Mouse (Mus musculus) heart, postnatal 25 days (tissue): ENCODE results near the gene Jmjd8. TPM values are rescaled to one million over a fixed set of nuclear protein-coding genes. Genes with fewer than 3 reads are reported as not detected.

Source experiments
- DNase-seq: peaks from one replicate; pipeline ENCODE4 v3.0.0; 2022; ENCODE audit warnings: low spot score
- intact Hi-C: fragments of 180-260 bp; cut with DNase I; formaldehyde crosslinking; loops from one replicate; pipeline ENCODE4 v1.15.1; 2025
- total RNA-seq, 2 experiments: library from RNA; stranded (reverse); gene quantifications; 2 replicates each; pipeline ENCODE4 v1.2.3; 2021

The Jmjd8 gene
- total RNA-seq, 2 experiments from 2014 or later = 35.5 to 36.6 TPM

DNA sequence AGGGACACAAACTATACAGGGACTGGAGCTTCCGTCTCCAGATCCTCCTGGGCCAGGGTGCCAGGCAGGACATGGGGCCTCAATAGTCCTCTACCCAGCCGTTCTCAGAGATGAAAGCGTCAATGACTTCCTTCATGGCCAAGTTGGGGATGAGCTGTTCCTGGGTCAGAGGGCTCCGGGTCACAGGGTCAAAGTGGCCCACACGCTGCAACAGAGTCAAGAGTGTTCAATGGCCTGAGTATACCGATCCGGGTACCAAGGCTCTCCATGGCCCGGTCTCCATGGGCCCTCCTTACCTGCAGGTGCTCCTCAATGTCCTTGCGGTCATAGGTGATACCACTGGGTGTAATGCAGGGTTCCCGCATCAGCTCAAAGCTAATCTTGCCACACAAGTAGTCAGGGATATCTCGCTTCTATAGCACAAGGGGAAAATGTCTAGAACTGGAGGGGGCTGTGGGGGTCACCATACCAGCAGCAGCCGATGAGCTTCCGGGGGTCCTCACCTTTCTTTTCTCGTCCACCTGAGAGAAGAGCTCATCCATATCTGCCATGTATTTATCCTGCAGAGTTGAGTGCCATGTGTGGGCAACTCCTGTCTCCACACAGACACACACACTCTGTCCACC is 2.3 kb downstream of the Jmjd8 start:
- intact Hi-C loops = loop anchor here (5.0 kb wide), 1 partner anchor 36 kb away; the partner anchor contains the start of gene Mcrip2
- DNase-seq = no peak

DNA sequence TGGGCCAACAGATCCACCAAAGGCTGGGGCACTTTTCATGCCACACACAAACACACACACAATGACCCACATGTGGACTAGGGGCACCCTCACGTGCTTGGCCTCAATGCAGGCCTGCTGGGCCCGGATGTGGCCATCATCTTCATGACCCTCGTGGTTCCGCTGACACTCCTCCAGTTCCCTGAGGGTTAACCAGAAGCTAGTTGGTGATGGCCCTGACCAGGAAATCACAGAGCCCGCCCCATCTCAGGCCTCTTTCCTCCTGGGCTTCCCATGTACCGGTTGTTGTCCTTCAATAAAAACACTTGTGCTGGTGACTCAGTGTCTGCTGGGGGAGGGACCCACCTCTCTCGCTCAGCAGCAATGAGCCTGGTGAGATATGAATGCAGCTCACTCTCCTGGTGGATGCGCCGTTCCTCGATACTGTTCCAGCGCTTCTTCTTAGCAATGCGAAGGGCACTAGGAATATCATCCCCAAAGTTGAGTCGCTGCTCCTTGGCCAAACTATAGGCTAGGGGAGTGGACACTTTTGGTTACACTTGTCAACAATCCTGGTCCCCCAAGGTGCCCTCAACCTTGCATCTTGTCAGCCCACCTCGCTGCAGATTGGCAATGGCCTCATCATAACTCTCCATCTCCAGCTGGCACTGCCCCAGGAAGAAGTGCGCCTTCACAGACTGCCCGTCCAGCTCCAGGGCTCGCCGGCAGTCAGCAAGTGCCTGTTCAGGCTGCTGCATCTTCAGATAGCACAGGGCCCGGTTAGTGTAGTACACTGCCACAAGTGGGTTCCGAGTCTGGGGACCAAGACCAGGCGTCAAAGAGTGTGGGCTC is 3.0 kb downstream of the Jmjd8 start:
- no peak for DNase-seq
- intact Hi-C loops = loop anchor here (5.0 kb wide), 1 partner anchor 36 kb away; the partner anchor contains the start of gene Mcrip2

DNA sequence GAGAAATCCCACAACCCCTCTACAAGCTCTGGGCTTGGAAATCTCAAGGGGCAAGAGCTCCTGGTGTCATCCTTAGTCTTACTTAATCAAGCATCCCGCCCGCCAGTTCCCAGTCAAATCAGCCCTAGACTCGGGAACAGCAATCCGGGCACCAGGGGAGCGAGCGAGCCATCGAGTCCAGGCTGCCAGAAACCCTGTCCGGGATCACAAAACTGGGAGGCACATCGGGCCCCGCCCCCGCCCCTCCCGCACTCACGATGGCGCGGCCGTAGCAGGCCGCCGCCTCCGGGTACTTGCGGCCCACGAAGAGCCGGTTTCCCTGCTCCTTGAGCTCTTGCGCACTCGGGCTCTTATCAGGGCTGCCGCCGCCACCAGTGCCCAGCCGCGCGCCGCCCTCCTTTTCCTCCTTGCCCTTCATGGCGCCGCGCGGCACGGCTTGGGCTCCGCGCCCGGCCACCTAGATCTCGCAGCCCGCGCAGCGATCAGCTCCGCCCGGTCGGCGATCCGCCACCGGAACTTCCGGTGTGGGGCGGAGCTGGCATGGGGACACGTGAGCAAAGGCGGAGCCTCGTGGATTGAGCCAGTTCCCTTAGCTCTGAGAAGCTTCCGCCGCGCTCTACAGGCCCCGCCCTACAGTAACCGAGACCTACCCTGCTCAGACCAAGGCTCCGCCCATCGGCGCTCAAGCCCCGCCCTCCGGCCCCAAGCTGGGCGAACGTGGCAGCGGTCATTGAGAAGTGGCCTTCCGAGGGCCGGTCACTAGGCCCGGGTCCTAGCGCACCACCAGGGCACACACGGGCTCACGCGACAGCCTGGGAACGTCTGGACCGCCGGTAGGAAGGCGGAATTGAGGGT is 4.0 kb downstream of the Jmjd8 start:
- intact Hi-C loops = loop anchor here (5.0 kb wide), 1 partner anchor 35 kb away; the partner anchor contains the start of gene Mcrip2
- peak; percentile 99 for DNase-seq

DNA sequence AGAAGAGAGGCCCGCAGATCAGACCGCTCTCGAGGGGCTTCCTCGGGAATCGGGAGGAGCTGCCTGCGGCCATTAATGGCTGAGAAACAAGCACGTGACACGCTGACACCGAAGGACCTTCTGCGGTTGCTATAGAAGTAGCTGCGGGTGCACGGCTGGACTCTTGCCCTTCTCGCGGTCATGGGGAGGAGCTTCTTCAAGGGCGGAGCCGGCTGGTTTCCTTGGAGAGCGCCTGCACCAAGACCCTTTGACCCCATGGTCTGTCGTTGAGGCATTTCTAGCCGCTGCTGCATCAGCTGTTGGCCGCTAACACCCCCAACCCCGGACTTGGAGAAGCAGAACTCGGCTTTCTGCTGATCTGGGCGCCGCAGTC is 4.6 kb downstream of the Jmjd8 start, which contains the start of gene Stub1:
Gene Stub1, minus strand, starts transcription at position 114 of the 373 bp plus-strand sequence.
- intact Hi-C loops = loop anchor here (5.0 kb wide), 1 partner anchor 34 kb away; the partner anchor contains the start of gene Mcrip2
- DNase-seq = peak; percentile 88

DNA sequence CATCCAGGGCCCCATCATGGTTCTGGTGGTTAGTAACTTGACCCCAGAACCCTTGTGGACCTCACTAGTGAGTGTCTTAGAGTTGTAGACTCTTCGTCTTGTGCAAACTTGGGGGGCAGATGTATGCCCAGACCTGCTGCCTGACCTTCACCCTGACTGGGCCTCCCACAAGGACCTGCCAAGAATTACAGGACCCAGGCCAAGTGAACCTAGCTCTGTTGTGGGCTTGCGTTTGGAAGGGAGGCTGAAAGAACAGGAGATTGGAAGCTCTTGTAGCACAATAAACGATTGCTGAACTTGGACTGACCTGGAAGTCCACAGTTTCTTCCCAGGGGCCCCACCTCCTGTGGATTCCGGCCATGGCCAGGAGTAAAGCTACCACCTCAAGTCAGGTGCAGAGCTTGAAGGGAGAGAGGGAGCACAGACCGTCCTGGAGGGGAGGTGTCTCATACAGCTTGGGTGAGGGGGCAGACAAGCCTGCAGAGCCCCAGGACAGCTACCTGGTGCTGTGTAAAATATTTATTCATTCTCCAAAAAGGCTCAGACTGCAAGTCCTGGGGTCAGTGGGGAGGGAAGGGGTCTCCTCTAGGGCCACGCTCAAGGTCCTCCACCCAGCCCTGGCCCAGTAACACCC is 5.4 kb downstream of the Jmjd8 start:
- intact Hi-C loops = loop anchor here (5.0 kb wide), 1 partner anchor 33 kb away; the partner anchor contains the start of gene Mcrip2
- DNase-seq = no peak

DNA sequence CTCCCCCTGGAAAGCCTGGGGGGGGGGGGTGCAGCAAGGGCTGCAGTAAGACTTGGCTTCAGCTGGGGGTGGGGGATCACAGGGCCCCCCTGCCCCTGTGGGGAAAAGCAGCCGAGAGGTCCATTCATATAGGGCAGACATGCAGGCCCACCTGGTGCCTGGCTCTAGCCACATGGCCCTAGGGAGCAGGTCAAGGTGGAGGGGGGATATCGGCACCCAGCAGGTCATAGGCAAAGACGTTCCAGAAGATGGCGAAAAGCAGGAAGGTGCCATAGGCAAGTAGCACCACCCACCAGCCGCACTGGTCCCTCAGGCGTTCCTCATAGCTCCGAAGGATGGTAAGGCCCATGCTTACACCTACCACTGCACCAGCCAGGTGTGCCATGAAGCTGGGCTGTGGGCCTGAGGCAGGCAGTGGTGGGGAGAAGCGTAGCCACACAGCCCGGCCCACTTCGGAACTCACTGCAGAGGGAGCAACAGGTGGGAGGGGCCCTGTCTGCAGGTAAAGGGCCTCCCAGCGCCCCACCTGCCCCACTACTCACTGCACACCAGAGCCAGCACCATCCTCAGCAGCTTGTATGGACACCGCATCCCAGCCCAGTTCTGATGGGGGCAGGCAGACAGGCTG is 6.0 kb downstream of the Jmjd8 start:
- no peak for DNase-seq
- intact Hi-C loops = loop anchor here (5.0 kb wide), 1 partner anchor 33 kb away; the partner anchor contains the start of gene Mcrip2

DNA sequence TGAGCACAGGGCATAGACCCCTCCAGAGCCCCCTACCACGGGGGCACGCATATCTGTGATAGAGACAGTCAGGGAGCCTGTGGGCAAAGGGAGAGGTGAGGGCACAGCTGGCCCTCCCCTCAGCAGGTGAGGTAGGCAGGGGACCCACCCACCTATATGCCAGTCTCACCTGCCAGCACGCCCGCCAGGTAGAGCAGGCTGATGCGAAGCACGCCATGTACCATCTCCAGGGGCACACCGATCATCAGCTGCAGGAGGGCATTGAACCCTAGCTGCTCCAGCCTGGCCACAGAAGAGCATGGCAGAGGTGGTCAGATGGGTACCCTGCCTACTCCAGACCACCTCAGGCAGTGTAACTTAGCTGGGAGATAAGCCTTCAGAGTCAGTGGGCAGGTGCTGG is 6.6 kb downstream of the Jmjd8 start:
- DNase-seq = no peak
- intact Hi-C loops = no loop called here

DNA sequence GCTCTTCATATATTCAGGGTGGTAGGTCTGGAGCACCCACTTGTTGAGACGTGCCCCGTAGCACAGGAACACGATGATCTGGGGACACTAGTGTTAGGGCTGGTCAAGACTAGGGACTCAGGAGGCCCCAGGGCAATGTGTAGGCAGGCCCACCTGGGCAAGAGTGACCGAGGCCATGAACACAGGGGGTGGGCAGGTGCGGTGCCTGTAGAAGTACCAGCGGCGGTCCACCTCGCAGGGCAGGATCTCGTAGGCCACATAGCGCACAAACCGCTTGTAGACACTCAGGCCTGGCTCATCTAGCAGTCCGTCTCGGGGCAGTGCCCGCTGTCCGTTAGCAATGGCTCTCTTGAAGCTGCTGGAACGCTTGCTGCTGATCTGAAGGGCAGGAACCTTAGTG is 7.1 kb downstream of the Jmjd8 start:
- no peak for DNase-seq
- intact Hi-C loops = no loop called here

DNA sequence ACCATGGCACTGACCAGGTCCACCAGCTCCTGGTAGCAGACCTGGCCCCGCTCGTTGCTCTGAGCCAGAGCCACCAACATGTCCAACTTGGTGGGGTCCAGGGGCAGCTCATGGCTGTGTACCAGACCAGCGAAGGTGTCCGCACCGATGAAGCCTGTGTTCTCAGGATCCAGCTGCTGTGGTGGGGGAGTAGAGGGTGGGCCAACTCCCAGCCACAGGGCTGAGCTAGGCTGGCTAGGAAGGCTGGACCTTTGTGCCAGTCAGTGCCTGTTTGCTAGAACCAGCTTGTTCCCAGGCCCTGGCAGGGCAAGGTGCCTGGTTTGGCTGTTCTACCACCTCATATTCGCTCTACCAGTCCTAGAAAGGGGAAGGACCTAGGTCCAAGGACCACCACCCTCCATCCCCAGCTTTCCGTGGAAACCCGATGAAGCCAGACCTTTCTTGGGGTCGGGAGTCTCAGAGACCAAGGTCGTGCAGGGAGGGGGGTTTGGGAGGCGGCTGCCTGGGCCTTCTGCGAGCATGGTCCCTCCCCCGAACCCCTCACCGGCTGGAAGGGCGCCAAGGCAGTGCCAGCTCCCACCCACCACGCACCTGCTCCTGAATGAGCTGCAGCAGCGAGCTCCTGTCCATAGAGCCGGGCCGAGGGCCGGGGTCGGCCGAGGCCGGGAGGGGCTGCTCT is 7.9 kb downstream of the Jmjd8 start:
- intact Hi-C loops = no loop called here
- DNase-seq = no peak

DNA sequence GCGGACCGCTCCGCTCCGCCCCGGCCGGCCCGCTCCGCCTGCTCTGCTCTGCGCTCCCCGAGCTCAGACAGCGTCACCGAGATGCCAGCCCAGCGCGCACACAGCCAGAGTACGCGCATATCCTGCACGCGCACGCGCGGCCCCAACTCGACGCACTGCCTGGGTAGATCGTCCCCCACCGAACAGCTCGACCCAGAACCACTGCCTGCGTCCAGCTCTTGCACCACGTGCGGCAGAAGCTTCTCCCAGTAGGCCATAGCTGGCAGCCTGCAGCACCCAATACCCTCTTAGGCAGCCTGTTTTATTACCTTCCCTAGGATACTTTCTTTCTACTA is 8.4 kb downstream of the Jmjd8 start, which contains the start of gene Rhbdl1:
Gene Rhbdl1, minus strand, starts transcription at position 220 of the 335 bp plus-strand sequence.
- peak; percentile 51 for DNase-seq
- intact Hi-C loops = no loop called here

DNA sequence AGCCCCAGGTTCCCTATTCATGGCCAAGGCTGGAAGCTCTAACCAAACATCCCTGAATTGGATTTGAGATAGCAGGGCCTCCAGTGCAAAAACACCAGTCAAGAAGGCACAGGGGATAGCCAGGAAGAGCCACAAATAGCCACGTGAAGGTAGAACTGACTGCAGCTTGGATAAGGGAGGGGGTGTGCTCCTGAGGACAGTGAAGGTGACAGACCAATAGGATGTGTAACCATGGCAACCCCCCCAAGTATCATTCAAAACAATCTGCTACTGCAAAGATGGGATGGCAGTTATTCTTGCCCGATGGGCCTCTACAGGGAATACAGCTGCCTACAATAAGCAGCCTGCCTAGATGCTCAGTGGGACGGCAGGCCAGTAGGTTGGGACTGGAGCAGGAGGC is 8.9 kb downstream of the Jmjd8 start:
- no peak for DNase-seq
- intact Hi-C loops = no loop called here

DNA sequence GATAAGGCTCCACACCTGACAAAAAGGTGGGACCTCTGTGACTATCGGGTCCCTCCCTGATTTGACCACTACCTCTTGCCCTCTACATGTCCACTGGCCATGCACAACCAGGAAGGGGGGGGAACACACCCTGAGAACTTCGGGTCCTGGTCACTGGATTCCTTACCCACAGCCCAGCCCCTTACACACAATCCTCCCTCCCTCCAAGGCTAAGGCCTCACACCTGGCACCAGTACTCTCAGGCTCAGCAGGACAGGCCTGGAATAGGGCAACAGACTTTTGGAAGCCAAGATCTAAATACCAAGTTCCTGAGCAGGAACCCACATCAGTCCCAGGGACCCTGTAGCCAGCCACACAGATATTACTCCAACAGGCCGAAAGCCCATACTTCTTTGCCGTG is 10.2 kb downstream of the Jmjd8 start:
- intact Hi-C loops = no loop called here
- no peak for DNase-seq

DNA sequence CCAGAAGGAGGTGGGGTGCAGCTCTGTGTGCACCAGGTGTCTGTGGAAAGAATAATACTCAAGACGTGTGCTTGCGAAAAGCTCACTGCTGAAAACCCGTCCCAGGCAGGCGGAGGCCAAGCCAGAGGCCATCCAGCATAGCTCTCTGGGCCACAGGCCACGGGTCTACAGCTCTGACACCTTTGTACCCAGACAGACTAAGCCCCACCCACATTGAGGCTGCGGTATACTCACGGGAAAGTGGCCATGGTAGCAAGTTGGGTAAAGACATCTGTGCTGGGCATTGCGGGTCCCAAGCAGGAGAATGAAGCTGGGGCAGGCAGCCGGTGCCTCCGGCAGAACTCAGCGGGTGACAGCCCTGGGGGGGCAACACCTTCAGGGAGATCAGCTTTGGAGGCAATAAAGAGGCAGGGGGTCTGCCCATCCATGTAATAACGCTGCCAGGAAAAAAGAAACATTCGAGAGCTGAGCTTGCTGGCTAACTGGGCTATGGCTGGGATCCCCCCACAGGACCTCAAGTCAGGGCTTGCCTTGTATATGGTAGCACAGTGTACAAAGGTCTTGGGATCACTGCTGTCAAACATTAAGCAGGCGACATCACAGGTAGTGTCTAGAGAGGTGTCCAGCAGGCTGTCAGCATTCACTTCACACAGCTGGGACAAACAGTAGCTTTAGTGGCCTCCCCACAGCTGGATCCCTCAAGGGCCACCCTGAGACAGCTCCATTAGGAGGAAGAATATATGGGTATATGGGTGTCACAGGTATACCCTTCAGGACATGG is 11.0 kb downstream of the Jmjd8 start:
- intact Hi-C loops = no loop called here
- no peak for DNase-seq

DNA sequence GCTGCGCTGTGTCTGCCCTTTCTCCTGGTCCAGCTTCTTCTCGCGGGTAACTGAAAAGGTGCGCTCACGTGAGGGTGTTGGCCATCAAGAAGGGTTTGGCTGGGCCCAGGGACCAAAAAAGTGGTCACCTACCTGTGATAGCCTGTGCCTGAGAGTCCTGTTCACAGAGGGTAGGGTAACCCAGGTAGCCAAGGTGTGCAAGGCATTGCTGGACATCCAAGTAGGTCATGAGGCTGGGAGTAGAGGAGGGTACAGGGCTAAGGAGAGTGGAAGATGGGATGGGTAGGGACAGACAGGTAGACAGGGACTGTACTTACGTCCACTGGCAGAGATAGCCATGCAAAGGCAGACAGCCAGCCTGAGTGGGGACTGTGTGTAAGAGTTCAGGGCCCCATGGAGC is 11.9 kb downstream of the Jmjd8 start:
- intact Hi-C loops = no loop called here
- no peak for DNase-seq

DNA sequence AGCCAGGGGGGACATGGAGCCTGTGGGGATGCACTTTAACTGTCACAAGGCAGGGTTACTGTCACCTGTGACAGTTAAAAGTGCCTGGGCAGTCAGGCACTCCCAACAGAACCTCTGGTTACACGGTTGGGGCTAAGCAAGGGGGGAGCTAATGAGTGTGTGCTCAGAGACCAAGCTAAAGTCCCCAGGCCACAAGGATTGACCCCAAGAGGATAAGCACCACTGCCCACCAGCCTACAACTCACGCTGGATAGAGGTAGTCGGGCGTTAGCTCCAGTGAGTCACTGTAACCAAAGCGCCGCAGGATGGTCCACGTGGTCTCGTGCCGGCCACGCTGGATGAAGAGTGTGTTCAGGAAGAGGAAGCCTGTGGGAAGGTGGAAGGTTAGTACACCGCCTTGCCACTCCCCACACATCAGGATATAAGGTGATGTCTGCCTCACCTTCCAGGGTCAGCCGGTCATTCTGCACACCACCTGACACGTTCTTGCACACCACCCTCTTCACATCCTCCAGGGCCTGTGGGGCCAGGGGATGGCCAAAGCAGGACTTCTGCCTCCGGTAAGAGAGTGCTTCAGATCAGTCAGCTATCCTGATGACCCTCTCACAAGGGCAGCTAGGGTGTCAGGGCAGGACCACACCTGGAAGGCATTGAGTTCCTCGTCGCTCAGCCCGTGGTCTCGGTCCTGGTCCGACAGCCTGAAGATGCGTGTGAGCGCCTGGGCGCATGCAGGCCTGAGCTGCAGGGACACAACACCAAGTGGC is 12.6 kb downstream of the Jmjd8 start, which contains the start of gene Gm20683:
Gene Gm20683, minus strand, starts transcription at position 647 of the 764 bp plus-strand sequence.
- intact Hi-C loops = no loop called here
- DNase-seq = no peak

DNA sequence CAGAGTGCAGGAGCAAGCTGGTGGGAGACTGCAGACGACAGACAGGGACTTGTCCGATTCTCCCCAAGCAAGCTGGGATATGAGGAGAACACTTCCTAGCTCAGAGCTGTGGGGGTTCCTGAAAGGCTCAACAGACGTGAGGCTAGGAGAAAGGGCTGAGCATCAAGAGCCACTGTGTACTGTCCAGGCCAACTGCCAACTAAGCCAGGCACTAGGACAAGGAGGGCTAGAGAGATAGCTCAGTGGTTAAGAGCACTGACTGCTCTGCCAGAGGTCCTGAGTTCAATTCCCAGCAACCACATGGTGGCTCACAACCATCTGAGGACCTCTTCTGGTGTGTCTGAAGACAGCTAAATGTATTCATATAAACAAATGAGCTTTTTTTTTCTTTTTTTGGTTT is 13.8 kb downstream of the Jmjd8 start:
- no peak for DNase-seq
- intact Hi-C loops = no loop called here

DNA sequence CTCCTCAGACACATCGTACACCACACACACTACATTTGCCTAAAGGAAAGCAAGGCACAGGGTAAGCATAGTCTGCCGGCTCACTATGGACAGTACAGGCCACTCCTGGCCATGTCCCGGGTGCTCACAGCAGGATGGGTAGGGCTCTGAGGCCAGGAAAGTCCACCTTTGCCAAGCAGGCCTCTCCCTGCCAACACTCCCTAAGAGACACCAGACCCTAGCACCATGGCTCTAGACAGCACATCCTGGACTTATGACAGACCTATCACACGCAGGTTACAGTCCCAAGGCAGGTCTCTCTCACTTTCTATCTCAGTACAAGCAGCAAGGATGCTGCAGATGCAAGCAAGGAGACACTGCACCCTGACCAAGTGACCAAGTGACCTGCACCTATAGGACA is 14.5 kb downstream of the Jmjd8 start:
- no peak for DNase-seq
- intact Hi-C loops = no loop called here
